Mouse (Mus musculus): ENCODE results near the gene Brinp1. TPM values are rescaled to one million over a fixed set of nuclear protein-coding genes. Genes with fewer than 3 reads are reported as not detected.

The Brinp1 gene
- total RNA-seq (2023) = not detected

DNA sequence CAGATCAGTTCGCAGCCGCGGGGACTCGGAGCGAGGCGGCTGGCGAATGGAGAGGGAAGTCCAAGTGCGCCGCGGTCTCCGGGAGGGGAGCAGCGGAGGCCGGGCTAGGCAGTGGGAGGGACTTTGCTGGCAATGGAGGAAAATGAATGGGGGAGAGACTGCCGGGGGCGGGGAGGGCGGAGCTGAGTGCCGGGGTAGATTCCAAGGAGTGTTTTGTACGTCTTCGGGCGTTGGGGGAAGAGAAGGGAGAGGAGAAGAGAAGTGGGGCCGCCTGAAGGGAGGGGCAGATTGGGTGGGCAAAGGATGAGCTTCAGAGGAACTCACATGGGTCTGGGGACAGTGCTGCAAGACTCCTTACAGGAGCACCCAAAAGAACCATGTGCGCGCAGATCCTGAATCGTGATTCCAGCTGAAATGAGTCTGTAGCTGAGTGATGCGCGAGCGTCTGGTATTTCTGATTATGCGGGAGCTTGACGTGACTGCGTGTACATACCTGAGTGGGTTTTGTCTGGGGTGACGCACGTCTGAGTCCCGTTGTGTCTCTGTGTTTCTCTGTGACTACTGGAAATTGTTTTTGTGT, at the start of gene Brinp1:
TSS of gene Brinp1 (minus strand) at position 76 of the 580 bp plus-strand sequence.

Data from CD4-positive naive resting alpha-beta T cell, adult 76 days (primary cell).